Mouse (Mus musculus): ENCODE measurements around the gene Pla2g4a. TPM values are rescaled to one million over a fixed set of nuclear protein-coding genes. Genes with fewer than 3 reads are reported as not detected.
"Not testable (repeated sequence)": the region's sequence is repeated elsewhere in the genome, so short reads cannot be mapped to it uniquely, and the experiment has no call there.

Gene Pla2g4a
- total and polyA plus RNA-seq, 2 experiments from 2014 or later = 0.93 to 1.3 TPM

DNA sequence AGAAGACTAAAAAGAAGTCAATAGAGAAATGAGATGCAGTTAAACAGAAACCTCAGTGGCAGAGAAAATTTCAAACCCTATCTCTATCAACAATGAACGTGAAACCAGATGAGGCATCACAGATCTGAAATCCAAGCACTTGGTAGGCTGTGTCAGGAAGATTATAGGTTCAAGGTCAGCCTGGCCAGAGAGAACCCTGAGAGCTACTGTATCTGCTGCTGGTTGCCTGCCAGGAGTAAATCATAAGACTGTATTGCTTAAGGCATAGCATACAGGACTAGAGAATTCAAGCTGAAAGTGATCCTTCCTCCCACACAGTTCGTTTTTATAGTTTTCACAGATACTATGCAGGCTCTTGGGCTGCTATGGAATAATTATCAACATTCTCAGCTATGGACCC lies 17.5 kb downstream of the Pla2g4a start:
- H3K27ac ChIP-seq (ENCODE audit: low read depth, low read length) = no peak overlapping the region
- no peak overlapping the region for H3K9ac ChIP-seq (replicated peaks; ENCODE audit: low read length, poor library complexity, severe bottlenecking)
- H3K27me3 ChIP-seq (ENCODE audit: insufficient read depth, low read length) = no peaks in the 10 kb centered on the region
- H3K4me1 ChIP-seq (ENCODE audit: insufficient read depth, low read length) = no peaks in the 10 kb centered on the region
- no peak for TF ChIP-seq CTCF (IDR thresholded peaks at IDR 0.05)
- H3K4me2 ChIP-seq (ENCODE audit: low read depth, low read length, poor library complexity, severe bottlenecking) = no peak overlapping the region
- no peaks in the 10 kb centered on the region for H3K9me3 ChIP-seq (ENCODE audit: low read length)
- no peak for ATAC-seq (ENCODE audit: low FRiP score)
- WGBS = 75% methylated on average over 2 of the region's 2 CpGs
- H3K4me3 ChIP-seq (ENCODE audit: low read depth, low read length) = no peak overlapping the region
- no peaks in the 10 kb centered on the region for H3K36me3 ChIP-seq (ENCODE audit: insufficient read depth, low read length)
- no peak for DNase-seq (ENCODE audit: low spot score)

DNA sequence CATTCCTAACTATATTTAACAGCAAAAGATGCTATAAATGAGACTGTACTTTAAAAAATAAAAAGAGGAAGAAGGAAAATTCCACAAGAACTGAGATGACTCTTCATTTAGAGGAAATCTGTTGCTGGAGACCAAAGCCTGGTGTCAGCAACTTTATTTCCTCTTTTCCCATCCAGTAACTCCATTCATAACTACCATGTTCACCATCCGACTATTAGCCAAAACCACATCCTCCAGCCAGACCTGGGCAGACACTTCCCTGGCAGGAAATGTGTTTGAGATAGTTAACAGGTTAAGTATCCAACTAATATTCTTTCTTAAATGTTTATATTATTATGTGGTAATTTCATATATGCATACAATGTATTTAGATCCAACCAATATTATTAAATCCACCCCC lies 20.8 kb downstream of the Pla2g4a start:
- no peak for TF ChIP-seq CTCF (IDR thresholded peaks at IDR 0.05)
- Histone ChIP-seq H3K9ac (replicated peaks; ENCODE audit: low read length, poor library complexity, severe bottlenecking) (no peak overlapping the region), H3K27me3 (ENCODE audit: insufficient read depth, low read length) (no peaks in the 10 kb centered on the region), H3K27ac (ENCODE audit: low read depth, low read length) (no peak overlapping the region), H3K36me3 (ENCODE audit: insufficient read depth, low read length) (no peaks in the 10 kb centered on the region), H3K4me2 (ENCODE audit: low read depth, low read length, poor library complexity, severe bottlenecking) (no peak overlapping the region), H3K4me3 (ENCODE audit: low read depth, low read length) (no peak overlapping the region), H3K4me1 (ENCODE audit: insufficient read depth, low read length) (no peaks in the 10 kb centered on the region), H3K9me3 (ENCODE audit: low read length) (no peaks in the 10 kb centered on the region)
- WGBS = 90% methylated on average over 1 of the region's 1 CpGs
- no peak for DNase-seq (ENCODE audit: low spot score)
- ATAC-seq (ENCODE audit: low FRiP score) = no peak

DNA sequence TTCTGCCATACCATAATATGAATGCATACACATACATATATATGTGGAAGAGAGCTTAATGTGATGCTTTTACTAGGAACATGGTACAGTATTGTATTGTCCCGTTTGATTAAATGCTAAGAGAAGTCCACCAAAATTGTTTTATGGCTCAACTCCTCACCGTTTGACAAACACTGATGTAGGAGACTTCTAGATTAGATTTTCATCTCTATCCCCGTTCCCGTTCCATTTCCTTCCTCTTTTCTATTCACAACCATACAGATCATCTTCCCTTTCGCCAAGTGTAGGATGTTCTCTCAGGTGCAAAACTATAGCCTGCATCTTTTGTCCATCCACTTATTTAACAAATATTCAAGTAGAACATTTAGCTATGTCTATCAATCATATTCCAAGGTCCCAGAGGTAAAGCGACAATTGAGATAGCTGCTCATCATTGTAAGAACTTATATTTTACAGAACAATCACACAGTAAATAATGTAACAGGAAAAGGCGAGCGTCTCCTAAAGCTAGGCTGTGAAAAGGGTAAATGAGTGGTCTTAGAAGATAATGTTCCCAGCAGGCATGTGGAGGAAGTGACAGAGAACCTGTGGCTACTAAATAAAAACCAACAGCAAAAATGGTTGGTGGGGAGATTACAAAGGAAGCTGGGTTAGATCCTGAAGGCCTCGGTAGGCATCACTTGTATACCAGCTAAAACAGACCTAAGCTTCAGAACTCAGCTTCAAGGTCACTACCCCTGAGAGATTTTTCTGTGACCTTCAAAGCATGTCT lies 21.6 kb downstream of the Pla2g4a start:
- no peak for ATAC-seq (ENCODE audit: low FRiP score)
- no peaks in the 10 kb centered on the region for H3K9me3 ChIP-seq (ENCODE audit: low read length)
- DNase-seq (ENCODE audit: low spot score) = no peak
- no peak overlapping the region for H3K4me2 ChIP-seq (ENCODE audit: low read depth, low read length, poor library complexity, severe bottlenecking)
- no peak overlapping the region for H3K27ac ChIP-seq (ENCODE audit: low read depth, low read length)
- no peaks in the 10 kb centered on the region for H3K27me3 ChIP-seq (ENCODE audit: insufficient read depth, low read length)
- WGBS = 93% methylated on average over 9 of the region's 9 CpGs
- no peak for TF ChIP-seq CTCF (IDR thresholded peaks at IDR 0.05)
- no peaks in the 10 kb centered on the region for H3K4me1 ChIP-seq (ENCODE audit: insufficient read depth, low read length)
- no peak overlapping the region for H3K9ac ChIP-seq (replicated peaks; ENCODE audit: low read length, poor library complexity, severe bottlenecking)
- no peak overlapping the region for H3K4me3 ChIP-seq (ENCODE audit: low read depth, low read length)
- no peaks in the 10 kb centered on the region for H3K36me3 ChIP-seq (ENCODE audit: insufficient read depth, low read length)

DNA sequence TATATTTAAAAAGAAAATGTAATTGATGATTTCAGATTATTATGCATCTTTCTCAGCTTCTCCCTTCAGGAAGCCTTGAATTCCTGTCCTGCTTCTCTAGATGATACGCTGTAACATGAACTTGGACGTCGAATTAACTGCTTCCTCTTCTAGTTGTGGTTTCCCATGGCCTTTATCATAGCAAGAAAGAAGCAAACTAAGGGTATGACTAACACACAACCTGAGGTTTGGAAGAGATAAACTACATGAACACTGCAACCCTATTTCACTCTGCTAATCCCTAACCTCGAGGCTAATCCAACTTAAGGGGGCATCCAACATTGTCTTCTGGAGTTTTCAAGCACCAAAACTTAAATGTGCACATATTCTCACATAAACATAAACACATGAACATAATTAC lies 23.3 kb downstream of the Pla2g4a start:
- H3K4me3 ChIP-seq (ENCODE audit: low read depth, low read length) = no peak overlapping the region
- H3K36me3 ChIP-seq (ENCODE audit: insufficient read depth, low read length) = no peaks in the 10 kb centered on the region
- H3K9ac ChIP-seq (replicated peaks; ENCODE audit: low read length, poor library complexity, severe bottlenecking) = no peak overlapping the region
- no peaks in the 10 kb centered on the region for H3K9me3 ChIP-seq (ENCODE audit: low read length)
- no peak overlapping the region for H3K4me2 ChIP-seq (ENCODE audit: low read depth, low read length, poor library complexity, severe bottlenecking)
- 84% methylated on average over 4 of the region's 4 CpGs for WGBS
- TF ChIP-seq CTCF (IDR thresholded peaks at IDR 0.05) = no peak
- no peaks in the 10 kb centered on the region for H3K4me1 ChIP-seq (ENCODE audit: insufficient read depth, low read length)
- H3K27ac ChIP-seq (ENCODE audit: low read depth, low read length) = no peak overlapping the region
- H3K27me3 ChIP-seq (ENCODE audit: insufficient read depth, low read length) = no peaks in the 10 kb centered on the region
- DNase-seq (ENCODE audit: low spot score) = no peak
- no peak for ATAC-seq (ENCODE audit: low FRiP score)

DNA sequence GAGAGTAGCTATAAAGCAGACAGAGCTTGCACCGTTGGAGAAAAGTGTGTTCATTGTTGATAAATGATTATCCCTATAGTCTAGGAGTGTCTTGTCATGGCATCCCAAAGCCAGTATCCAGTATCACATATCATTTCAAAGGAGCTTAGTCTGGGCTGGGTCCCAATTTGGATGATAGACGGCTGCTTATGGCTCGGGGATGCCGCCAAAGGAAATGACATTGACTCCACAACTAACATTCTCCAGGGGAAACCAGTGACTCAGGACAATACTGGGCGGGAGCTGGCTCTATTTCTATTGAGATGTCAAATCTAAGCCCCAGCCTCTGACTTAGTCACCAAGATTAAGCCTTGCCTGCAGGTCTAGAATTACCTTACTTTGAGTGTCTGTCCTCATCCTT lies 31.9 kb downstream of the Pla2g4a start:
- Histone ChIP-seq H3K4me1 (ENCODE audit: insufficient read depth, low read length) (no peaks in the 10 kb centered on the region), H3K9ac (replicated peaks; ENCODE audit: low read length, poor library complexity, severe bottlenecking) (no peak overlapping the region), H3K9me3 (ENCODE audit: low read length) (no peaks in the 10 kb centered on the region), H3K27ac (ENCODE audit: low read depth, low read length) (no peak overlapping the region), H3K36me3 (ENCODE audit: insufficient read depth, low read length) (no peaks in the 10 kb centered on the region), H3K4me3 (ENCODE audit: low read depth, low read length) (no peak overlapping the region), H3K27me3 (ENCODE audit: insufficient read depth, low read length) (no peaks in the 10 kb centered on the region), H3K4me2 (ENCODE audit: low read depth, low read length, poor library complexity, severe bottlenecking) (no peak overlapping the region)
- ATAC-seq (ENCODE audit: low FRiP score) (no peak), DNase-seq (ENCODE audit: low spot score) (no peak)
- TF ChIP-seq CTCF (IDR thresholded peaks at IDR 0.05) = no peak
- WGBS = 59% methylated on average over 5 of the region's 5 CpGs

DNA sequence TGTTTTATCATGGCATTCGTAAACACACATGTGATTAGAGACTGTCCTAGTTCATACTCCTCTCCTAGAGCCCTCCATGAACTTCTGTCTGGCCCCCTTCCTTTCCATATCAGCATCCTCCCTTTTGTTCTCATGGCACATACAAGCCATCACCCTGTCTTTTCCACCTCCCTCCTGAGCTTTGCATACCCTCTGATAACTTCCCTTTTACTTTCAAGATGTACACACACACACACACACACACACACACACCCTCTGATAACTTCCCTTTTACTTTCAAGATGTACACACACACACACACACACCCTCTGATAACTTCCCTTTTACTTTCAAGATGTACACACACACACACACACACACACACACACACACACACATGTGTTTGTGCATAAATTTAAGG lies 37.4 kb downstream of the Pla2g4a start:
- H3K4me1 ChIP-seq (ENCODE audit: insufficient read depth, low read length); H3K4me2 ChIP-seq (ENCODE audit: low read depth, low read length, poor library complexity, severe bottlenecking); H3K27me3 ChIP-seq (ENCODE audit: insufficient read depth, low read length); H3K36me3 ChIP-seq (ENCODE audit: insufficient read depth, low read length); H3K27ac ChIP-seq (ENCODE audit: low read depth, low read length); H3K9ac ChIP-seq (replicated peaks; ENCODE audit: low read length, poor library complexity, severe bottlenecking); H3K4me3 ChIP-seq (ENCODE audit: low read depth, low read length); ATAC-seq (ENCODE audit: low FRiP score); H3K9me3 ChIP-seq (ENCODE audit: low read length); DNase-seq (ENCODE audit: low spot score): not testable (repeated sequence)
- 95% methylated on average over 1 of the region's 1 CpGs for WGBS

Measured in midbrain, postnatal 0 days (tissue).